Mouse (Mus musculus): ENCODE measurements around the gene Slc22a6.

Slc22a6 gene

GRCm38 (mm10) chr19:8617904-8618303 is at the start of gene Slc22a6:
Gene Slc22a6, plus strand, starts transcription at chr19:8618039.
- DNase-seq: peak; percentile 24

DNA sequence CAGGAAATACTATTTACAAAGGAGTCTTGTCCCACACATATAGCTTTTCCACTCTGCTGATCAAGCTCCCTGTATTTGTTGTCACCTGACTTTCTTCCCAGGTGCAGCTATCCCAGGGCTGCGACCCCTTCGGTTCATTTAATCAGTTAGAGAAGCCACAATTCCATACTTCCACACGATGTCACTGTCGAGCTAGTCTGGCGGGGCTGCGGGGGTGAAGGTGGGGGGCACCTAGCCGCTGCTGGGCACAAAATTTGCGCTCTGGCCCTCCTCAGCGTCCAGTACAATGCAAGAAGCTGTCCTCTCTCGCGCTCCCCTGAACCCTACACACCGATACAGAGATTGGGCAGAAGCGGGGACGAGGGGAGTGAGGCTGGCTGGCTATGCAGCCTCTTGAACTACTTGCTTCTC is 48.4 kb upstream of the Slc22a6 start:
- peak; percentile 48 for DNase-seq

- DNase-seq: peak; percentile 69
Observed at GRCm38 (mm10) chr19:8570341-8571040, 47.3 kb upstream of the Slc22a6 start.

- DNase-seq: peak; percentile 69
Observed at GRCm38 (mm10) chr19:8571746-8572145, 46.1 kb upstream of the Slc22a6 start.

- no peak for DNase-seq
Observed at GRCm38 (mm10) chr19:8572485-8572884, 45.4 kb upstream of the Slc22a6 start.

GRCm38 (mm10) chr19:8577432-8577831 is 40.4 kb upstream of the Slc22a6 start:
- DNase-seq: no peak

GRCm38 (mm10) chr19:8578293-8578969 is 39.4 kb upstream of the Slc22a6 start:
- peak; percentile 64 for DNase-seq

DNA sequence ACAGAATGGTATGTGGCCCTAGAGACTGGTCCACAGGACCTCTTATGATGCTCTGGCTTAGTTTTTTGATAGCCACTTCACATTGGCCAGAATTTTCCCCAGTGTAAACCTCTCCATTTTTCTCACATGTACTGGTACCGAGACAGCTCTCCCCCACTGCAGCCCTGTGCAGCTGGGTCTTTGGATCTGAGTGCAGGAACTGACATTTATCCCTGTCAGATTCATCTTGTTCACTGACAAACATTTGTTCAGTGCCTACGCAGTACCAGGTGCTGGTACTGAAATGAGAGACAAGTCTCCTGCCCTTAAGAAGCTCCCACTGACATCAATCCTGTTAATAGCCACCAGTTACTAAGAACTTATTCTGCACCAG is 38.9 kb upstream of the Slc22a6 start:
- no peak for DNase-seq

GRCm38 (mm10) chr19:8585298-8585697 is 32.5 kb upstream of the Slc22a6 start:
- DNase-seq: no peak

- DNase-seq: no peak
Observed at GRCm38 (mm10) chr19:8585899-8586298, 31.9 kb upstream of the Slc22a6 start.

- DNase-seq: no peak
Observed at GRCm38 (mm10) chr19:8586350-8586749, 31.5 kb upstream of the Slc22a6 start.

- no peak for DNase-seq
Observed at GRCm38 (mm10) chr19:8587315-8587714, 30.5 kb upstream of the Slc22a6 start.

DNA sequence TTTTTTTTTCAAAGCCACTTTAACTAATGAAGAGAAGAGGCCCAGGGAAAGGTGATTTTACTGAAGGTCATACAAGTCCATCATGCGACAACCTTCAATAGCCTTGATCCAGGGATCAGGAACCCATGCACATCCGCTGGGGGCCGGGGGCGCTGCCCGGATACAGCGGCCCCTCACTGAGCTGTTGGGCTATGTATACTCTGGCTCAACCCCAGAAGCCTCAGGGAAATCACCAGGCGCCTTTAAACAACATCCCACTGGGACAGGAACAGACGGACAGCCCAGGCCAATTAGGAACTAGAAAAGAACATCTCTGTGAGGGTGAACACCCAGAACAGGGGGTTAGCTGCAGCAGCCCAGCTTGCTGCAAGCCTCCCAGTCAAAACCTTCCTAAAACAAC is 26.9 kb upstream of the Slc22a6 start, which contains the start of gene Slc22a8:
Slc22a8 (plus strand) TSS at position 301 of the 400 bp plus-strand sequence.
- no peak for DNase-seq

GRCm38 (mm10) chr19:8592155-8592554 is 25.7 kb upstream of the Slc22a6 start:
- DNase-seq: no peak

GRCm38 (mm10) chr19:8592873-8593408 is 24.9 kb upstream of the Slc22a6 start:
- DNase-seq: peak; percentile 68

DNA sequence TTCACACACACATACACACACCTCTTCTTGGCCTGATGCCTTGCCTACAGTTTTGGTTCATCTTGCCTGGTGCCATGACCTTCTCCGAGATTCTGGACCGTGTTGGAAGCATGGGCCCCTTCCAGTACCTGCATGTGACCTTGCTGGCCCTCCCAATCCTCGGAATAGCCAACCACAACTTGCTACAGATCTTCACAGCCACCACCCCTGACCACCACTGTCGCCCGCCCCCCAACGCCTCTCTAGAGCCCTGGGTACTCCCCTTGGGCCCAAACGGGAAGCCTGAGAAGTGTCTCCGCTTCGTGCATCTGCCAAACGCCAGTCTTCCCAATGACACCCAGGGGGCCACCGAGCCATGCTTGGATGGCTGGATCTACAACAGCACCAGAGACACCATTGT is 24.0 kb upstream of the Slc22a6 start:
- DNase-seq: no peak

DNA sequence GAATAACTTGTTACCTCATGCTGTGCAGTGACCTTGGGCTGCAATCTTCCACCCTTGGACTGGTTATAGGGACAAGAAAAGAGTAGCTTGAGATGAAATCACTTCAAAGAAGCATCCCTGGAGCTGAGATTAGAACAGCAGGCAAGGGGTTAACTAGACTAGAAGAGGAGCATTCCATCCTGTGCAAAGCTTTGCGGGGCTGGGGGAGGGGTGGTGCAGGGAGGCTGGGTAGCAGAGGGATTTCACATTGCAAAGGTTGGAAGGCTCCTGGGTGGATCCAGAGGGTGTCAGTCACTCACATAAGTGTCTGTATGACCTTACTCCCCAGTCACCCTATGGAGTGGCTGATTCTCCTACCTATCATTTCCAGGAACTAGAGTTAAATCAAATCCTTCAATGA is 23.3 kb upstream of the Slc22a6 start:
- DNase-seq: no peak

DNA sequence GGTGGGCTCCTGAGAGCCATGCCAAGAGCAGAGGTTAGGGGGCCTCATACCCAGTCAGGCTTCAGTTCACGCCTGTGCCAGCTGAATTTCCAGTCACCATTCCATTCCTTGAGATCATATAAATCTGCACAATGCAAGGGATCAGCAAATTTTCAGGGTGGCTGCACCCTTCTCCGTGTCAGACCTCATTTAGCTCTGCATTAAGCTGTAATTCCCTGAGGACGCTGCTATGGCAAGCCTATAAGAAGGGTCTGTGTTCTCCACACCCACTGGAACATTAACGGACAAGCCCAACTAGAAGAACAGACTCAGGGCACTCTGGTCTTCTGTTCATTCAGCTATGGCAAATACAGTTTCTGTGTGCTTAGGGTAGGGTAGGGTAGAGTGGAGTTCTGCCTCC is 20.6 kb upstream of the Slc22a6 start:
- no peak for DNase-seq

DNA sequence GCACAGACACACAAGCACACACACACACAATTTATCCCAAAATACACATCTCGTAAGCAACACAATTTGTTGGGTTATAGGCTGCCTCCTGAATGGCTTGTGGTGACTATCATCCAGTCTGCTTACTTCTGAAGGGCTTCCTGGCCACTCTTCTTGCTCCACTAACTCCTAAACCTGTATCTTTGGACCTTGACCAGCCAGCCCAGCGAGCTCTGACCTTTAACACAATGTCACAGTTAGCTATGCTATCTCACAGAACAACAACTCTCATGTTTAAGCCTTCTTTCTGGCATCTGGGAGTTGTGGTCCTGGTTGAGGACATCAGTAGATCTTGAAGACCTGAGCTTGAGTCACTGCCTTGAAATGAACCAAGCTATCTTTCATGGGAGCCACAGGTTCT is 18.6 kb upstream of the Slc22a6 start:
- peak; percentile 53 for DNase-seq

- no peak for DNase-seq
Observed at GRCm38 (mm10) chr19:8601922-8602321, 15.9 kb upstream of the Slc22a6 start.

DNA sequence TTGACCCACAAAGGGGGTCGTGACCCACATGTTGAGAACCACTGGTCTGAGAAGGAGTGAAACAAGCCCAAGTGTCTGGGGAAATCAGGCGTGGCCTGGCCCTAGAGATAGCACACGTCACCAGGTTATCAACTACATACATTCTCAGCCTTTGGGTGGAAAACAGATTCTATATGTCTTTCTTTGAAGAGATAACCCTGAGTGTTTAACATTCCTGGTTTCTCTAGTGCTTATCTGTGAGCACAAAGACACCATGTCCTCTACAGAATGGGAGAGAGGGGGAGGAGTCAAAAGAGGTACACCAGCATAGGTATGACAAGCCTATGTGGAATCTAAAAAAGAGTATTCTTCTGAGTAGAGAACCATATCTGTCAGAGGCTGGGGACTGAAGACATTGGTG is 14.9 kb upstream of the Slc22a6 start:
- no peak for DNase-seq

DNA sequence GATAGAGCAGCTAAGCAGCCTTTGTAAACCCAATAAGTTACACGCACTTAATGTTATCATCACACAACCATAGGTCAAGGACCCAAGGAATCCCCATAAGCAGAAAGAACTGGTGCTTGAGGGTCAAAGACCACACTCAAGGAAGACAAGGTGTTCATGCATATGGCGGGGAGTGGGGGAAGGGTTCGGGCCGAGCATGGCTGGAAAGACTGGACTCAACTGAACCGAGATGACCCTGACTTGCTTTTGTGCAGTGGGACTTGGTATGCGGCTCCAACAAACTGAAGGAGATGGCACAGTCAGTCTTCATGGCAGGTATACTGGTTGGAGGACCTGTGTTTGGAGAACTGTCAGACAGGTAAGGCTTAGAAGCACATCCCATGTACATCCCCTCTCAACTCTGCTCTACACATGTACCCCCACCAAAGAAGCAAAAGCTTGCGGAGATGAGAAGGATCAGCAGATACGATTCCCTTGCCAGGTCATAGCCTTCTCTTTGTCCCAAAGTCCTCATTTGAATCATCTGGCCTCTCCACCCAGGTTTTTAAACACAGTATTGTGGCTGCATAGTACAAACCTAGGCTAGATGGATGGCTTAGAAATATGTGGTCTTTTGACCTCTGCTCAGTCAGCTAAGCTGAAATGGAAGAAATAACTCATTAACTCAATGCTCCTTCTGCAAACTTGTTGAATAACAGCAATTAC is 13.2 kb upstream of the Slc22a6 start:
- DNase-seq: no peak

DNA sequence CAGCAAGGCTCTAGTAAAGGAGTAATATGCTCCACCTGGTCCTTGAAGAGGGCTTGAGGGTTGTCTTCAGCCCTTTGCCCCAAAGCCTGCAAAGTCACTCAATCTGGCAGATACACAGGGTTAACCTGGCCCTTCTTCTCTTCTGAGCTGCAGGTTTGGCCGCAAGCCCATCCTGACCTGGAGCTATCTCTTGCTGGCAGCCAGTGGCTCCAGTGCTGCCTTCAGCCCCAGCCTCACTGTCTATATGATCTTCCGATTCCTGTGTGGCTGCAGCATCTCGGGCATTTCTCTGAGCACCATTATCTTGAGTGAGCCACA is 12.6 kb upstream of the Slc22a6 start:
- peak; percentile 83 for DNase-seq

All from kidney, postnatal 14 days (tissue).